Mouse (Mus musculus): ENCODE data around the gene Evpl. TPM values are rescaled to one million over a fixed set of nuclear protein-coding genes. Genes with fewer than 3 reads are reported as not detected.

Evpl gene
- total RNA-seq, 2 experiments from 2014 or later, result 0.14 TPM; not detected in 1

DNA sequence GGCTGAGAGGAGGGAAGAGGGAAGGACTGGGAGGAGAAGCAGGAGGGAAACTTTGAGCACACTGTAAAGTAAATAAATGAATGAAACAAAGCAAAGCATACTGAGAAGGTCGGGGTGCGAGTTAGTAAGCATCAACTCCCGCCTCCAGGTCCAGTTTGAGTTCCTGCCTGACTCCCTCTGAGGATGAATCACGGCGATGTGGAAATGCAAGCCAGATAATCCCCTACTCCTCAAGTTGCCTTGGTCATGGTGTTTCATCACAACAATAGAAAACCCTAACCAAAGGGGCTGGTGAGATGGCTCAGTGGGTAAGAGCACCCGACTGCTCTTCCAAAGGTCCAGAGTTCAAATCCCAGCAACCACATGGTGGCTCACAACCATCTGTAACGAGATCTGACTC is 61.9 kb downstream of the Evpl start:
- Histone ChIP-seq H3K27ac (no peak overlapping the region), H3K4me3 (no peak overlapping the region)
- no peak for DNase-seq
- TF ChIP-seq CTCF (IDR thresholded peaks at IDR 0.05), result no peak
- intact Hi-C loops (cut with DNase I), result no loop called here

DNA sequence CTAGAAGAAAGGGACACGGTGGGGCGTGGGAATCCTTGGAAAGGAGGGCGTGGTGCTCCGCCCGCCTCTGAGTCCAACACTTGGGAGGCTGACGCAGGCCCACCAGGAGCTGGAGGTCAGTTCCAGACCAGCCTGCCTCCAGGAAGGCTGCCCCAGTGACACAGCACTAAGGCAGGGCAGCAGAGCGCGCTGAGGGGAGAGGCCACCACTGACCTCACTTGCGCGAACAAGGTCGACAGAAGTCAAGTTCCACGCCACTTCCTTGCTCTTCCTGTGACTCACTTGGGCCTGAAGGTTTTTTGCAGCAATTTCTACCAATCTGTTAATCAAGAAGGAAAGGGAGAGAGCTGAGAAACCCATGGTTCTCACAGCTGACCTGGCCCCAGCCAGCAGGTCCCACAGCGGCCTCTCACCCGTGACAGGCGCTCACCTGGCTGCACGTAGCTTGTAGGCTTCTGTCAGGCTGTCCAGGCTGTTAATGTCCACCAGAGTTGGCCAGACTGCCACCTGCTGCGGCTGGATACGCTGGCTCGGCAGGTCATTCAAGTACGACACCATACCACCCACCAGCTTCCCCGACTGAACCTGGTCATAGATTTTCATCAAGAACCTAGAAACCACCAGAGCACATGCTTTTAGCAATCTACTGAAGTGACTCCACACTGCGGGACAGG is 63.0 kb downstream of the Evpl start:
- intact Hi-C loops (cut with DNase I), result no loop called here
- DNase-seq, result no peak
- no peak overlapping the region for H3K4me3 ChIP-seq
- TF ChIP-seq CTCF (IDR thresholded peaks at IDR 0.05), result no peak
- no peak overlapping the region for H3K27ac ChIP-seq

GRCm38 (mm10) chr11:116171959-116172358 is 65.9 kb downstream of the Evpl start:
- DNase-seq, result no peak
- Histone ChIP-seq H3K4me3 (no peak overlapping the region), H3K27ac (no peak overlapping the region)
- TF ChIP-seq CTCF (IDR thresholded peaks at IDR 0.05), result no peak
- intact Hi-C loops (cut with DNase I), result no loop called here

Other genes starting within 250 kb of the Evpl start
- 1 to 10 TPM; 3.0 to 3.8 TPM for gene Galk1, start 225.4 kb downstream of the Evpl start, total RNA-seq (2021)
- 10 to 100 TPM; 55.9 to 58.7 TPM for gene H3f3b, start 210.1 kb downstream of the Evpl start, total RNA-seq (2021)
- 1 to 10 TPM; 7.0 to 7.4 TPM for gene Unk, start 207.8 kb downstream of the Evpl start, total RNA-seq (2021)
- gene Unc13d, start 160.1 kb downstream of the Evpl start, total RNA-seq (2021), result under 1 TPM; 0.13 to 0.50 TPM
- 10 to 100 TPM; 77.2 to 81.8 TPM for gene Wbp2, start 151.1 kb downstream of the Evpl start, total RNA-seq (2021)
- gene Trim47, start 110.9 kb downstream of the Evpl start, total RNA-seq (2021), result 10 to 100 TPM in 1 of 2 experiments, 1 to 10 TPM in 1; 6.0 to 12.2 TPM
- 1 to 10 TPM; 4.2 to 6.6 TPM for gene Trim65, start 106.9 kb downstream of the Evpl start, total RNA-seq (2021)
- gene Mrpl38, start 99.2 kb downstream of the Evpl start, total RNA-seq (2021), result 10 to 100 TPM; 47.5 to 61.5 TPM
- gene Fbf1, start 69.9 kb downstream of the Evpl start, total RNA-seq (2021), result 10 to 100 TPM; 10.5 to 11.5 TPM
- gene Ten1, start 39.2 kb downstream of the Evpl start, total RNA-seq (2021), result 10 to 100 TPM; 14.3 to 17.1 TPM
- 100 to 1,000 TPM in 1 of 2 experiments, 10 to 100 TPM in 1; 79.8 to 118 TPM for gene Acox1, start 39.0 kb downstream of the Evpl start, total RNA-seq (2021)
- gene Srp68, start 36.1 kb upstream of the Evpl start, total RNA-seq (2021), result 10 to 100 TPM; 87.7 to 89.2 TPM
- gene Galr2, start 42.9 kb upstream of the Evpl start, total RNA-seq (2021), result under 1 TPM in 1 of 2 experiments, not detected in 1; 0.33 TPM
- 100 to 1,000 TPM in 1 of 2 experiments, 10 to 100 TPM in 1; 74.1 to 106 TPM for gene Exoc7, start 69.2 kb upstream of the Evpl start, total RNA-seq (2021)
- under 1 TPM in 1 of 2 experiments, not detected in 1; 0.14 TPM for gene Foxj1, start 97.3 kb upstream of the Evpl start, total RNA-seq (2021)
- gene Rnf157, start 175.0 kb upstream of the Evpl start, total RNA-seq (2021), result 10 to 100 TPM; 24.3 to 32.0 TPM
- 10 to 100 TPM; 38.7 to 50.9 TPM for gene Ubald2, start 196.0 kb upstream of the Evpl start, total RNA-seq (2021)
- gene Qrich2, start 228.2 kb upstream of the Evpl start, total RNA-seq (2021), result under 1 TPM in 1 of 2 experiments, not detected in 1; 0.06 TPM